Mouse (Mus musculus) embryonic fibroblast, embryonic 13.5 days (primary cell): Measurements from ENCODE around the gene Ppp1r37.

Source experiments
- CTCF ChIP-seq: IDR thresholded peaks from 2 replicates; pipeline ENCODE4 v1.5.1; 2011; ENCODE audit warnings: mild to moderate bottlenecking, control low read depth, low read length, moderate library complexity, borderline replicate concordance; ENCODE audit not compliant: insufficient read depth
- POLR2A ChIP-seq: IDR thresholded peaks from 2 replicates; pipeline ENCODE4 v1.6.1; 2011; ENCODE audit warnings: low read depth, mild to moderate bottlenecking, control low read depth, low read length, moderate library complexity

DNA sequence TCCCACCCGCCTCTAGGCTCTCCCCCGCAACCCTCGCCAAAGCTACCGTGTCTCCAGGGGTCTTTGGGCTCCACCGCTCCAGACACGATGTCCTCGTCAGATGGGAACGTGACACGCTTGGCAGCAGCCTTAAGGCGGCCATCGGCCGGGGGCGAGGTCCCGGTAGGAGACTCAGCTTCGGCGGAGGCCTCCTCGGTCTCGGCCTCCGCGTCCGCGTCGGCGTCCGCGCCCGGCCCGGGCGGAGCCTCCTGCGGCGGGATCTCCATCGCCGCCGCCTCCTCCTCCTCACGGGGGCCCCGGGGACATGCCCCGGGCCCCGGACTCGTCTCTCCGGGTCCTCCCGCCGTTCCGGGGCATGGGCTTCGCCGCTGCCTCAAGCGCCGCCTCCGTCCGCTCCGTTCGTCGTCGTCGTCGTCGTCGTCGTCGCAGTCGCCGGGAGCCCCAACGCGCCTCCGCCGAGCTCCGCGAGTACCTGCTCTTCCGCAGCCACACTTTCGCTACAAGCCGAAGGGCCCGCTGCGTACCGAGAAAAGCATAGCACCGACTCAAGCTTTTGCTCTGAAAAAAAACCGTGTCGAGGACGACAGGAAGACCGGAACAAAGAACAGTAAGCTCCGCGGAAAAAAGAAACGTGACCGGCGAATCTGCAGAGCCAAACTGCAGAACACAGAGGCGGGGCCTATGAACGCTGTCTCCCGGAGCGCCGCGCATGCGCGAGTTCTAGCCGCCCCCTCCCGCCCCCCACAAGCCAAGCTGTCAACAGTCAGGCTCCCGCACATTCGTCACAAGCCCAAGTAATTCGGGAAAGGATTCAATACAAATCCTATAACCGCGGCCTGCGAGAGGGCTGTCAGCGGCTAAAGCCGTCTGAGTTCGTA, 872 bp downstream of the Ppp1r37 start:
- no peak for TF ChIP-seq CTCF
- peak; percentile 53 for TF ChIP-seq POLR2A
